Mouse (Mus musculus): ENCODE results near the gene Gng4.

The Gng4 gene

DNA sequence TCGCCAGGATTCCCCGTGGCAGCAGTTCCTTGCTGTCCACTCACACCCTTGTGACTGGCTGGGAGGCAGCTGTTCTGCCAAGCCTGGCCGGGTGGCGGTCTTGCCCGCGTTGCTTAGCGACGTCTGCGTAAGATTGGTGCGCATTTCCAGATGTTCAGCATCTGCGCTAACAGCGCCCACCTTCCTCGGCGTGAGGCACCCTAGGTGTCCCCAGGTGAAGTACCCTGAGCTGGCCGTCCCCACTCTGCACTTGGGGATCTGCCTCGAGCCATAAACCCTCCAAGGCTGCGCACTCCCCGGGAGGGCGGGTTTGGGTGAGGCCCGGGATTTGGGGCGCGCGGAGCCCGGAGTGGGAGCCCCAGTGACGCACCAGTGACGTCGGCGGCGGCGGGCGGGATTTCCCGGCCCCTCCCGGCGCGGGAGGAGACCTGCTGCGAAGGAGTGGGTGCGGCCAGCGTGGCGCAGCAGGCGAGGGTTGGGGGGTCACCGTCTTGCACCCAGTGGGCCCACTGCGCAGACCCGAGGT, at the start of gene Gng4:
Gene Gng4 (plus strand): TSS at position 166 of the 526 bp plus-strand sequence.
- Histone ChIP-seq H3K36me3 (ENCODE audit: control insufficient read depth, insufficient read depth, low read length, poor library complexity, severe bottlenecking) (0 out of 2 replicates have a peak, but pooled peaks cover 2% of the 10 kb centered on the region), H3K27me3 (ENCODE audit: control insufficient read depth, insufficient read depth, low read length, poor library complexity, severe bottlenecking) (no peaks in the 10 kb centered on the region; the same call in 1 of the 2 replicates)
- peak; percentile 63 for DNase-seq (ENCODE audit: low read depth, low spot score)

DNA sequence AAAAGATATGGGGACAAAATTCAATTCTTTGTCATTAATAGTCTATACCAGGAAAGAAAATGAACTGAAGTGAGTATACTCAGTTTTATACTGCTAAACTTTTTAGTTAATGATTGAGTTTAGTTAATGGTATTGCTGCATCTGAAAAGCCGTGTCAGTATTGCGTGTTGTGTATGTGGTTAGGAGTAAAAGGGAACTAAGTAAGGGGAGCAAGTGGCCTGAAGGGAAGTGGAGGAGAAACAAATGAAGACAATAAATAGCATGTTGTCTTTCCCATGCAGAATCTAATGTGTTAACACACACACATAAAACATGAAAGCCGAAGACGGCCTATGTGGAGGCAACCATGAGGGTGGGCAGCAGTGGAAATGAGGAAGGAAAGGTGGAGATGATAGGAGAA, 44.6 kb upstream of the Gng4 start:
- H3K27me3 ChIP-seq (ENCODE audit: control insufficient read depth, insufficient read depth, low read length, poor library complexity, severe bottlenecking): no peaks in the 10 kb centered on the region
- peaks cover 4% of the 10 kb centered on the region for H3K36me3 ChIP-seq (ENCODE audit: control insufficient read depth, insufficient read depth, low read length, poor library complexity, severe bottlenecking)
- DNase-seq (ENCODE audit: low read depth, low spot score): no peak

DNA sequence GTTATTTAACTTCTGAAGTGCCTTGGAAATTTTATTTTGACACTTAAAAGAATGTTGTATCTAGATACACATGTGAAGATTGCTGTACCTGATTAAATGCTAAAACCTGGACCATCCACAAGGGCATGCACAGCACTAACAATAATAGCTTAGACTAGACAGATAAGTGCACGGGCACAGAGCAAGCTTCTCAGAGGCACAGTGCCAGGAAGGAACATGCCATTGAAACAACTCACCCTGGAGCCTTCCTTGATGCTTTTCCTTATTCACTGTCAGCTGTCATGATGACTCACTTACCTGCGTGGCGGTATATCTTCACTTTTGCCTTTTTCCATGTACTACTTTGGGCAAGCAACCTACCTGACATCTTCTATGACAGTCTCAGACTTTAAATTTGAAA, 37.9 kb upstream of the Gng4 start:
- H3K27me3 ChIP-seq (ENCODE audit: control insufficient read depth, insufficient read depth, low read length, poor library complexity, severe bottlenecking): no peaks in the 10 kb centered on the region
- peaks cover 6% of the 10 kb centered on the region for H3K36me3 ChIP-seq (ENCODE audit: control insufficient read depth, insufficient read depth, low read length, poor library complexity, severe bottlenecking)
- no peak for DNase-seq (ENCODE audit: low read depth, low spot score)

DNA sequence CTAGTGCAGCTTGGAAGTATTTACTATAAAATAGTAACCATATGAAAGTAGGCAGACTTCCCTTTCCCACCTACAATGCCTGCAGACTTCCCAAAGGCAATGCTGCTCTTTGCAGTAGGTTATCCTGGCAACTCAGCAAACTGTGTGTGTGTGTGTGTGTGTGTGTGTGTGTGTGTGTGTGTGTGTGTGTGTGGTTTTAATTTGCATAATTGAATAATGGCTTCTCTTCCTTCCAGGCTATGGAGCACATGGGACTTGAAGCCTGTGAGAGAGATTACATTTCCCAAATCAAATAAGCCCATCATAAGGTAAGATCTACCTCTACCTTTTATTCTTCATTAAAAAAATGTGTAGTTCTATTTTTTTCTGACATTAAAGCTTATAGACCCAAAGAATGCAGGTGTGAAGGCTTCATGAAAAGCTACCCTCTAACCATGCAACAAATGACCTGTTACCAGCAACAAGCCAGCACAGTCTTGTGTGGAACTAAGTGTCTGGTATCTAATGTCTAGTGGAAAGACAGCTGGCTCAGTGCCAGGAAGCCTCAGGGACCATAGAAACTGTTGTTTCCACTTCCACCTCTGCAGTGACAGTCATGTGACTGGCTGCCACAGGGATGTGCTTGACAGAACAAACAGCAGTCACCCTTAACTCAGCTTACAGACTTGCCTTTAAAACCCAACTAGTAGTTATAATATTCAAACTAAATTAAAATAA, 7.9 kb upstream of the Gng4 start:
- Histone ChIP-seq H3K36me3 (ENCODE audit: control insufficient read depth, insufficient read depth, low read length, poor library complexity, severe bottlenecking) (peaks cover 5% of the 10 kb centered on the region), H3K27me3 (ENCODE audit: control insufficient read depth, insufficient read depth, low read length, poor library complexity, severe bottlenecking) (no peaks in the 10 kb centered on the region)
- peak; percentile 89 for DNase-seq (ENCODE audit: low read depth, low spot score)

DNA sequence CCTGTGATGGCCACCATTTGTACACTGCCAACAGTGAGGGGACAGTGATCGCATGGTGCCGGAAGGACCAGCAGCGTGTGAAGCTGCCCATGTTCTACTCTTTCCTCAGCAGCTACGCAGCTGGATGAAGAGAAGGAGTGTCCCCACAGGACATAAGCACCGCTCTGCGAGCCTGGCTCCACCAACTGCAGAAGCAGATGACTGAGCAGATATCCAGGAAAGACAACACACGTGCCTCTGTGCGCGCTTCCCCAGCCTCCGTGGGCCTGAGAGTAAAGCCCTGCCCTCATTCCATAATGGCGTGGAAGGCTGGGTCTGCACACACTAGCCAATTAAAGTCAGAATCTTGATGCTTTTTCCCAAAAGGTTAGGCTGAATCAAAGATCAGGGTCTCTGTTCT, 6.8 kb upstream of the Gng4 start:
- Histone ChIP-seq H3K36me3 (ENCODE audit: control insufficient read depth, insufficient read depth, low read length, poor library complexity, severe bottlenecking) (peaks cover 5% of the 10 kb centered on the region), H3K27me3 (ENCODE audit: control insufficient read depth, insufficient read depth, low read length, poor library complexity, severe bottlenecking) (no peaks in the 10 kb centered on the region)
- no peak for DNase-seq (ENCODE audit: low read depth, low spot score)

DNA sequence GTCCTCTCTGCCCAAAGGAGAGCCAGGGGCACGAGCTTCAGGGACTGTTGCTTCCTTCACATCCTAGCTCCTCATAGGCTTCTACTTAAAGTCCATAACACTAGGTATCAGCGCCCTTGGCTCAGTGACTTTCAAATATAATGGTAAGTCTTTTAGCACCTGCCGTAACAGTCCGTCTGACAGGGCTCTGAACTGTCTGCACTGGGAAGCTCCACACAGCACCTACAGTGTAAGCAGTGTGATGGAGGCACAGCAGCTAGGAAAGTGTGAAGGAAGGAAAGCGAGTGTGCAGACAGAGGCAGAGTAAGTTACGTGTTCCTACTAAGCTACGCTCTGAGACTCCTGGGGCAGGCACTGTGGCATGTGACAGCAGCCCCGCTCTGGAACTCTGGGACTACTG, 6.2 kb upstream of the Gng4 start:
- H3K36me3 ChIP-seq (ENCODE audit: control insufficient read depth, insufficient read depth, low read length, poor library complexity, severe bottlenecking): peaks cover 5% of the 10 kb centered on the region
- no peaks in the 10 kb centered on the region for H3K27me3 ChIP-seq (ENCODE audit: control insufficient read depth, insufficient read depth, low read length, poor library complexity, severe bottlenecking)
- no peak for DNase-seq (ENCODE audit: low read depth, low spot score)

DNA sequence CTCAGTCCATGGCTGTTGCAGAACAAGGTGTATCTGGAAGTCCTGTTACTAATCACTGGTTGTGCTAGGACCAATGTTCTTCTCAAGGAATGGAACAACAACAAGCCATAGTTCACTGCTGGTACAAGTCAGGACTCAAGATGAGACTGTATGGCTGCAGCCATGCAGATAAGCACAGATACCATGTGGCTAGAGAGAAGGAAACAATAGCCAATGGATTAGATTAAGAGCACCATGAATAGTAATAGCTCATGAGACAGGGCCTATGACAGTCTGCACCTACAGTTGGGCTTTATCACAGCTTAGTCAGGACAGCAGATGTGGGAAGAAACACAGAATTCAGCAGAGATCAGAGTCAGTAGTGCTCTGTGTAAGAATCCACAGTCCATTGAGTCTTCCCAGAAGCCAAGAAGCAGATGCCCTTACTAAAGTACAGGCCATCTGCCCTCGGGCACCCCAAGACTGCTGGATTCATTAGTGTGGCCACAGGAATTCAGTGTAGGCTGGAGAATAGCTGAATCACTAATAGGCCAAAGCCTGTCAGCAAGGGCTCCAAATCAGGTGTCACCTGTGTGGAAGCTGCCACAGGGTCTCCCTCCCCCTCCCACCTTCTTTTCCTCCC, 4.9 kb upstream of the Gng4 start:
- Histone ChIP-seq H3K27me3 (ENCODE audit: control insufficient read depth, insufficient read depth, low read length, poor library complexity, severe bottlenecking) (no peaks in the 10 kb centered on the region; the same call in 1 of the 2 replicates), H3K36me3 (ENCODE audit: control insufficient read depth, insufficient read depth, low read length, poor library complexity, severe bottlenecking) (peaks cover 5% of the 10 kb centered on the region)
- DNase-seq (ENCODE audit: low read depth, low spot score): no peak

DNA sequence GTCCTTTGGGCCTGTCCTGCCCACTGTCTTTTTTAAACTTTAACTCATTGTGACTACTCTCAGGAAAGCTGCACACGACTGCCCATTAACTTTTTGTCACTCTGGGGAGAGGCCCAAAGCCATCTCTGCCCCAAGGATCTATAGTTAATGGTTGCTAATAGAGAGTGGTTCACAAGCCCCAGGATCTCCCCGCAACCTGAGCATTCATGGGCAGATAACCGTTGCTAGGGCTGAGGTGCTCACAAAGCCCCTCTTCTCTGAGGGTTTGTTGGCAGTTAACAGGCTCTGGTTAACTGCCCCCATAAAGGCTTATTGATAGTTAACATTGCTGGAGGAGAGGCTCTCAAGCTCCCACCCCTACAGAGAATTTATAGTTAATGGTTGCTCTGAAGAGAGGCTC, 3.6 kb upstream of the Gng4 start:
- H3K36me3 ChIP-seq (ENCODE audit: control insufficient read depth, insufficient read depth, low read length, poor library complexity, severe bottlenecking): peaks cover 4% of the 10 kb centered on the region; the same call in 1 of the 2 replicates
- DNase-seq (ENCODE audit: low read depth, low spot score): no peak
- H3K27me3 ChIP-seq (ENCODE audit: control insufficient read depth, insufficient read depth, low read length, poor library complexity, severe bottlenecking): no peaks in the 10 kb centered on the region; the same call in 1 of the 2 replicates

DNA sequence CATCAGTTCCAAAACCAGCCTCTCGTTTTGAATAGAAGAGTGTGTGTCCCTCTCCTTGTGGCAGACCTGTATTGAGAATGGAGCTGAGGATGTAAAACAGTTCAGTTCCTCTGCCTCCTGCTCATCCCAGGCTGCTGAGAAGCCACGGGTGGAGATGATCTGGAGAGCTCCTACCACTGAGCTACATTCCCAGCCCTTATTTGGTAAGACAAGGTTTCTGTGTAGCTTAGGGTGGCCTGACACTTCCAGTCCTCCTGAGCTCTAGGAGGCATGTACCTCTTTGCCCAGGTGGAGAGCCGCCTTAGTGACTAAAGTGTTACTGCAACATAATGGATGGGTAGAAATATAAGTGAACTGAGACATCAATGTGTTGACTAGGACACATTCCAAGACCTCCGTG, 2.8 kb upstream of the Gng4 start:
- no peak for DNase-seq (ENCODE audit: low read depth, low spot score)
- H3K36me3 ChIP-seq (ENCODE audit: control insufficient read depth, insufficient read depth, low read length, poor library complexity, severe bottlenecking): peaks cover 4% of the 10 kb centered on the region; the same call in 1 of the 2 replicates
- H3K27me3 ChIP-seq (ENCODE audit: control insufficient read depth, insufficient read depth, low read length, poor library complexity, severe bottlenecking): no peaks in the 10 kb centered on the region; the same call in 1 of the 2 replicates

DNA sequence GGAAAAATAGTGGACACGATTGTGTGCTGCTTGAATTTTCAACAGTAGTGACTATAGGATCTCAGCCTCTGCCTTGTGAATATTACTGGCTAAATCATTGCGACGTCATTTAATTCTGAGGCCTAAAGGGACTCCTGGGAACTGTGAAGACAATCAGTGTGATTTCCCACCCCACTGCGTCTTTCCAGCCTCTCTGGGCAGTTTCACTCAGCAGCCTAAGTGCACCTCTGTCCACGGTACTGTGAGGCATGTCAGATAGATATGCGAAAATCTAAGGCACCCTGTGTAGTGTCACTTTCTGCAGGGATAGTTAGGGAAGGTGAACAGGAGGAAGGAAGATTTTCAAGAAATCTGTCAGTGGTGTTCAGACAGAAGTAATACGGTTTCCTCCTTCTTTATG, 563 bp upstream of the Gng4 start:
- no peak for DNase-seq (ENCODE audit: low read depth, low spot score)
- H3K36me3 ChIP-seq (ENCODE audit: control insufficient read depth, insufficient read depth, low read length, poor library complexity, severe bottlenecking): 0 out of 2 replicates have a peak, but pooled peaks cover 2% of the 10 kb centered on the region
- H3K27me3 ChIP-seq (ENCODE audit: control insufficient read depth, insufficient read depth, low read length, poor library complexity, severe bottlenecking): no peaks in the 10 kb centered on the region; the same call in 1 of the 2 replicates

DNA sequence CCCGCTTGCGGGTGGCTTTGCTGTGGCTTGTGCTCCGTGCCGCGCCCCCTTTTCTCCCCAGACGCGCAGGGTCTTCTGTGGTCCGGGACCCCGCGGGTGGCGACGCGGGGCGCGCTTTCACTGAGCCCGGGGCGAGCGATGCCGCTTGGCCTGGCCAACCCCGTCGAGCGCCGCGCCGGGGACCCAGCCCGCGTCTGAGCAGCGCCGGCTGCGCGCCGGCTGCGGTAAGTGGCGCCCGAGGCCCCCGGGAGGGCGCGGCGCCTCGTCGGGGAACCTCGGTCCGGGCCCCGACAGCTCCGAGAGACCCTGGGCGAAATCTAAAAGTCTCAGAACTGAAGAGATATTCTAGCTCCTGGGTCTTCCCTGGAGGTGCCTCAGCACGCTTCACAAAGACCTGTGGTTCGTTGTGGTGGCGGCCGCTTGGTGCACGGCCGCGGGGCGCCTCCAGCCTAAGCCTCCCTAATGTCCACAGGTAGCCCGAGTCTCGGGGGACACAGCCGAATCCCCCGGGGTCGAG, 619 bp downstream of the Gng4 start:
- H3K27me3 ChIP-seq (ENCODE audit: control insufficient read depth, insufficient read depth, low read length, poor library complexity, severe bottlenecking): no peaks in the 10 kb centered on the region; the same call in 1 of the 2 replicates
- DNase-seq (ENCODE audit: low read depth, low spot score): no peak
- H3K36me3 ChIP-seq (ENCODE audit: control insufficient read depth, insufficient read depth, low read length, poor library complexity, severe bottlenecking): no peaks in the 10 kb centered on the region

DNA sequence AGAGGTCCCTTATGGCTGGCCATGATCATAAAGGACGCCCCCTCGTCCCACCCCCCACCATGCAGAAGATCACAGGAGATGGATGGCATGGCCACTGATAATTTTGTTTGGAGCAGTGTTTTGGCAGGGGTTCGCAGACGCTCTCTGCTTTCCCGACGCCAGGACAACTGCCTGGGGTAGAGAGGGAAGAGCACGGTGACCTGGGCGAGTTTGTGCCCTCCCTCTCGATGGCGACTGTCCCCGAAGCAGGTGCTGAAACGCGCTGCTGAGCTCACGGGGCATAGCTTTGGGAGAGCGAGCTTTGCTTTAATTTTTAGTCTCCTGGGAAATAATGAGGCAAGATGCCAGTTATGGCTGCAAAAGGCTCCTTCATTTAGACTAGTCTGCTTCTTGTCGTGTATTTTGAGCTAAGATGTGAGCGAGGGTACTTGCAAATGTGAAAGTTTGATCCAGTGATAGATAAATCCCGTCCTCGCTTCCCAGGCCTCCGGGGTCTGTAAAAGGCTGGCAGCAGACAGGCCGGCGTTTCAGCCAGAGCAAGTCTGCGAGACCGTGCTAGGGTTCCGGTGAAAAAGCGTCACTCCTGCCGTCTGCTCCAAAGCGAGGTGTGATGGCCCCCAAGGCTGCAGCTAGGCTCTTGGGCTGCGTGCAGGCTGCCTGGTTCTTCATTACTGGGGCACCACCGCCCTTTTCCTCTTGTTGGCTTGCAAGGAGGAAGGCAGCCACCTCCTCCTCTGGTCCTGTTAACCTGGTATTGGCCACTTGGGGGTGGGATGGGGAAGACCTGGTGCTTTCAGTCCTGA, 1.3 kb downstream of the Gng4 start:
- DNase-seq (ENCODE audit: low read depth, low spot score): peak; percentile 51
- no peaks in the 10 kb centered on the region; the same call in 1 of the 2 replicates for H3K27me3 ChIP-seq (ENCODE audit: control insufficient read depth, insufficient read depth, low read length, poor library complexity, severe bottlenecking)
- H3K36me3 ChIP-seq (ENCODE audit: control insufficient read depth, insufficient read depth, low read length, poor library complexity, severe bottlenecking): no peaks in the 10 kb centered on the region

DNA sequence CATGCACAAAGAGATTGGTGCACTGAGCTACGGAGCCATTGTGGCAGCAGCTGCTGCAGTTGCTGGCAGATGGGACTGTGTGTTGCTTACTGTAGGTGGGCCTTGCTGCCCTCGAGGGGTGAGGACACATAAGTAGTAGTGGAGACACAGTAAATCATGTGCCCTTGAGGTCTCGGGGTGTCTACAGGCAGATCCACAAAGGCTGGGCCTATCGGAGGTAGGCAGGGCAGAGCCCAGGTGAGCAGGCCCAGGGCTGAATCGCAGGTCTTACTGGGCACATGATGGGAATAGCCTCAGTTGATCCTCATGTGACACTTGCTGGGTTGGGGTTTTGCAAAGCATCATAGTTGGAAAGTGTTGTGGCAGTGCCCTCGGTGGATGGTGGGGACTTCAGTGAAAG, 3.1 kb downstream of the Gng4 start:
- no peaks in the 10 kb centered on the region; the same call in 1 of the 2 replicates for H3K27me3 ChIP-seq (ENCODE audit: control insufficient read depth, insufficient read depth, low read length, poor library complexity, severe bottlenecking)
- DNase-seq (ENCODE audit: low read depth, low spot score): no peak
- no peaks in the 10 kb centered on the region for H3K36me3 ChIP-seq (ENCODE audit: control insufficient read depth, insufficient read depth, low read length, poor library complexity, severe bottlenecking)

DNA sequence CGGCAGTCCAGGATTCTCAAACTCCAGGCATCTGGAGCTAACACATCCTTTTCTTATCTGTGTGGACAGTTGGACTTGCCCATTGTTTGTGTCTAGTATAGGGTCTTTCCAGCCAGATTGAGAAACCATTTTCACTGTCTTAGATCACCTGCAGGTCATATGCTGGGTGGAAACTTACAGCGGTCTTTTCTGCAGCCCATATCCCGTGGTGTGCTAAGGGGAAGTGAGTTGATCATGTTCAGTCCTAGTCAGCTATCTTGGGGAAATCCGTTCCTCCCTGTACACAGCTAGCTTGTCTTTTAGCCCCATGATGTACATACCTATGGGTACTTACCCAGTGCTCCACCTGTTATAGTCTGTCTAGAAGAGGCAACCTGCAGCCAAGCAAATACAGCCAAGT, 4.2 kb downstream of the Gng4 start:
- H3K36me3 ChIP-seq (ENCODE audit: control insufficient read depth, insufficient read depth, low read length, poor library complexity, severe bottlenecking): no peaks in the 10 kb centered on the region
- DNase-seq (ENCODE audit: low read depth, low spot score): peak; percentile 24
- no peaks in the 10 kb centered on the region for H3K27me3 ChIP-seq (ENCODE audit: control insufficient read depth, insufficient read depth, low read length, poor library complexity, severe bottlenecking)
